Mouse (Mus musculus): ENCODE results near the gene 2210017I01Rik.

2210017I01Rik gene

DNA sequence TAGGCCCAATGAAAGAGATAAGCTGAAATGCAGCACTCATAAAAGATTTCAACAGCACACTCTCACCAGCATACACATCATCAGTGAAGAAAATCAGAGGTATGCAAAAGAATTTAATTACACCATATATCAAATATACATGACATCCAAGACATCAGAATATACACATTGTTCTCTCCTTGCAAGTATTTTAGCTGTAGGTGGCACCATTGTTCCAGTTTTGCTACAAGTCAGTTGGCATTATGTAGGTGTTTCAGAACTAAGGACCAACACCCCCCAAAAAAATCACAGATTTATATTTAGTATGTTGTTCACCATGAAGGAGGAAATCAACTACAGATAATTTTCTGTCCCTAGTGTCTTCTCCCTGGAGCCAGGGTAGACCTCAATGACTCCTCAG, 41.9 kb downstream of the 2210017I01Rik start:
- no peak for DNase-seq (ENCODE audit: low read depth)
